Mouse (Mus musculus): Measurements from ENCODE around the gene Klhdc1. TPM values are rescaled to one million over a fixed set of nuclear protein-coding genes. Genes with fewer than 3 reads are reported as not detected.
A peak's percentile ranks its signal among the peaks of the same experiment; 100 is the strongest.

The Klhdc1 gene
- total and polyA plus RNA-seq, 2 experiments from 2014 or later: 6.5 to 23.6 TPM

- no peak overlapping the region for H3K9ac ChIP-seq (replicated peaks; ENCODE audit: low read length)
- H3K4me1 ChIP-seq (ENCODE audit: insufficient read depth, low read length): peaks cover 10% of the 10 kb centered on the region; the same call in 1 of the 2 replicates
- no peak for TF ChIP-seq CTCF (IDR thresholded peaks at IDR 0.05; ENCODE audit: low read depth)
- no peak overlapping the region for H3K4me3 ChIP-seq (ENCODE audit: low read length)
- no peaks in the 10 kb centered on the region for H3K9me3 ChIP-seq (ENCODE audit: low read length)
- 0 out of 2 replicates have a peak, but pooled peaks cover 3% of the 10 kb centered on the region for H3K36me3 ChIP-seq (ENCODE audit: insufficient read depth, low read length)
- H3K27me3 ChIP-seq (ENCODE audit: insufficient read depth, low read length): no peaks in the 10 kb centered on the region
- H3K4me2 ChIP-seq (ENCODE audit: low read depth, low read length): peak overlapping the region; percentile 67; the same call in 1 of the 2 replicates
- DNase-seq (ENCODE audit: low spot score) (no peak), ATAC-seq (no peak)
- H3K27ac ChIP-seq: no peak overlapping the region
Measured at GRCm38 (mm10) chr12:69198985-69199384, 42.0 kb upstream of the Klhdc1 start.

DNA sequence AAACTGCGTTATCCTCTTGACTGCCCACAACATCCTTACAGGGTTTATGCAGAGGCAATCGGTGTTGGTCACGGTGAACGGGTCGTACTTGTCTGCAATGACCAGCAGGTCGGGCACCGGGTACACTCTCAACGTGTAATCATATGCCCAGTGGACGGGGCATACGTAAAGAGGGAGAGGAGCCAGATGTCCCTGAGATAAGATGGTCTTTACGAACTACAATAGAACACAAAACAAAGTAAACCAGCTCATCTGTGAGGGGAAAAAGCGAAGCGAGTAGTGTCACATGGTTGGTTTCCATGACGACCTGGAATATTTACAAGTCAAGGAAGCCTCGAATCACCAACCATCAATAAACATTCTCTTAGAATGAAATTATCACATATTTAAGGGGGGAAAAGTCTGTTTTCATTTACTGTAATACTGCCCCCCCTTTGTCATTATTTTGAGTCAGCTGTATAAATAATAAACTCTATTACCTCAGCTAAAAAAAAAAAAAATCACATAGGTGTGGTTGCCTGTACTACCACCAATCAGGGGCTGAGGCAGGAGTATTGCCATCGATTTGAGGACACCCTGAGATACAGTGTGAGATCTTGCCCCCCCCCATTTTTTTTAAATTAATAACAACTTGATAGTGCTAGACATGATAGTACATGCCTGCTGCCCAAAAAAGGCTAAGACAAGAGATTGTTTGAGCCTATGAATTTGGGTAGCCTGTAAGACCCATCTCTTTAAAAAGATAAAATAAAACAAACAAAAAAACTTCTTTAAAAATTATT lies 36.7 kb upstream of the Klhdc1 start, which contains the start of gene Gm49384:
Gene Gm49384, minus strand, starts transcription at position 216 of the 782 bp plus-strand sequence.
- no peak within 1 kb of the TSS for H3K27ac ChIP-seq
- H3K4me3 ChIP-seq (ENCODE audit: low read length): no peak within 1 kb of the TSS
- H3K9ac ChIP-seq (replicated peaks; ENCODE audit: low read length): no peak within 1 kb of the TSS
- WGBS: 59% methylated on average over 16 of the region's 16 CpGs
- ATAC-seq: peak; percentile 33; the same call in 1 of the 2 replicates
- H3K36me3 ChIP-seq (ENCODE audit: insufficient read depth, low read length): 0 out of 2 replicates have a peak, but pooled peaks cover 3% of the 10 kb centered on the region
- 0 out of 2 replicates have a peak within 1 kb of the TSS, but pooled peaks have one; percentile 18 for H3K4me2 ChIP-seq (ENCODE audit: low read depth, low read length)
- no peak for TF ChIP-seq CTCF (IDR thresholded peaks at IDR 0.05; ENCODE audit: low read depth)
- H3K4me1 ChIP-seq (ENCODE audit: insufficient read depth, low read length): 0 out of 2 replicates have a peak, but pooled peaks cover under 1% of the 10 kb centered on the region
- peak; percentile 52 for DNase-seq (ENCODE audit: low spot score)
- H3K27me3 ChIP-seq (ENCODE audit: insufficient read depth, low read length): no peaks in the 10 kb centered on the region
- H3K9me3 ChIP-seq (ENCODE audit: low read length): no peaks in the 10 kb centered on the region

DNA sequence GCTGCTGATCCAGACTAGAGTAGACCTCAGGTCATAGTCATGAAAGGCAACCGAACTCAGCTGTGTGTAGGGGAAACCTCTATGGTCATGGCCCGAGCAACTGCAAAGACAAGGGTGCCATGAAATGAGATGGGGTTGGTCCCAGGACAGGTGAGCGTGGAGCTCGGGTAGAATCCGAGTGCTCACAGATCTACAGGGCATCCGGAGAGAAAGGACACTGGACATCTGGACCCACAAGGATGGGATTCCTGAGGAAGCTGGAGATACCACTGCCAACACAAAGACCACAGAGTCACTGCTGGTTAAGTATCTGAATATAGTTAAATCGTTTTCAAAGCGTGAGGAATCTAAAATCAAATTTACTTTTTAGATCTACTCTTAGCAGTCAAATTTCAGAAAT lies 33.6 kb upstream of the Klhdc1 start:
- no peak overlapping the region for H3K4me2 ChIP-seq (ENCODE audit: low read depth, low read length)
- no peaks in the 10 kb centered on the region for H3K27me3 ChIP-seq (ENCODE audit: insufficient read depth, low read length)
- no peak for DNase-seq (ENCODE audit: low spot score)
- 94% methylated on average over 8 of the region's 8 CpGs for WGBS
- H3K9me3 ChIP-seq (ENCODE audit: low read length): no peaks in the 10 kb centered on the region
- H3K27ac ChIP-seq: no peak overlapping the region
- H3K4me3 ChIP-seq (ENCODE audit: low read length): no peak overlapping the region
- 0 out of 2 replicates have a peak, but pooled peaks cover 3% of the 10 kb centered on the region for H3K36me3 ChIP-seq (ENCODE audit: insufficient read depth, low read length)
- H3K9ac ChIP-seq (replicated peaks; ENCODE audit: low read length): no peak overlapping the region
- no peak for ATAC-seq
- TF ChIP-seq CTCF (IDR thresholded peaks at IDR 0.05; ENCODE audit: low read depth): no peak
- H3K4me1 ChIP-seq (ENCODE audit: insufficient read depth, low read length): no peaks in the 10 kb centered on the region

- DNase-seq (ENCODE audit: low spot score): no peak
- H3K9me3 ChIP-seq (ENCODE audit: low read length): no peaks in the 10 kb centered on the region
- H3K4me3 ChIP-seq (ENCODE audit: low read length): no peak overlapping the region
- no peak overlapping the region for H3K4me2 ChIP-seq (ENCODE audit: low read depth, low read length)
- WGBS: 92% methylated on average over 7 of the region's 7 CpGs
- TF ChIP-seq CTCF (IDR thresholded peaks at IDR 0.05; ENCODE audit: low read depth): no peak
- ATAC-seq: no peak
- H3K27ac ChIP-seq: no peak overlapping the region
- H3K4me1 ChIP-seq (ENCODE audit: insufficient read depth, low read length): no peaks in the 10 kb centered on the region
- no peak overlapping the region for H3K9ac ChIP-seq (replicated peaks; ENCODE audit: low read length)
- H3K36me3 ChIP-seq (ENCODE audit: insufficient read depth, low read length): 0 out of 2 replicates have a peak, but pooled peaks cover 3% of the 10 kb centered on the region
- no peaks in the 10 kb centered on the region for H3K27me3 ChIP-seq (ENCODE audit: insufficient read depth, low read length)
Measured at GRCm38 (mm10) chr12:69207926-69208325, 33.0 kb upstream of the Klhdc1 start.

DNA sequence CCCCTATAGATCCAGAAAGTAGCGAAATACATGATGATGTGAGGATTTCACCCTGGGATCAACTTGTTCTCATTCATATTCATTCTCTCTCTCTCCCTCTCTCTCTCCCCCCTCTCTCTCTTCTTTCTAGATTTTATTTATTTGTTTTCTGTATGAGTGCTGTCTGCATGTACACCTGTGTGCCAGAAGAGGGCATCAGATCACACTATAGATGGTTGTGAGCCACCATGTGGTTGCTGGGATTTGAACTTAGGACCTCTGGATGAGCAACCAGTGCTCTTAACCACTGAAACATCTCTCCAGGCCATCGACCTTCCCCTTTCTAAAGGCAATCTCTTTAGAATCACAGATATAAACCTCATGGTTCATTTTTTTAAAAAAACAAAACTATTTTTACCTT lies 32.5 kb upstream of the Klhdc1 start:
- Histone ChIP-seq H3K9ac (replicated peaks; ENCODE audit: low read length) (no peak overlapping the region), H3K4me1 (ENCODE audit: insufficient read depth, low read length) (no peaks in the 10 kb centered on the region), H3K9me3 (ENCODE audit: low read length) (no peaks in the 10 kb centered on the region), H3K4me2 (ENCODE audit: low read depth, low read length) (no peak overlapping the region), H3K27ac (no peak overlapping the region), H3K27me3 (ENCODE audit: insufficient read depth, low read length) (no peaks in the 10 kb centered on the region), H3K4me3 (ENCODE audit: low read length) (no peak overlapping the region), H3K36me3 (ENCODE audit: insufficient read depth, low read length) (0 out of 2 replicates have a peak, but pooled peaks cover 3% of the 10 kb centered on the region)
- TF ChIP-seq CTCF (IDR thresholded peaks at IDR 0.05; ENCODE audit: low read depth): peak; percentile 31
- WGBS: 91% methylated on average over 2 of the region's 2 CpGs
- no peak for DNase-seq (ENCODE audit: low spot score)
- ATAC-seq: no peak

DNA sequence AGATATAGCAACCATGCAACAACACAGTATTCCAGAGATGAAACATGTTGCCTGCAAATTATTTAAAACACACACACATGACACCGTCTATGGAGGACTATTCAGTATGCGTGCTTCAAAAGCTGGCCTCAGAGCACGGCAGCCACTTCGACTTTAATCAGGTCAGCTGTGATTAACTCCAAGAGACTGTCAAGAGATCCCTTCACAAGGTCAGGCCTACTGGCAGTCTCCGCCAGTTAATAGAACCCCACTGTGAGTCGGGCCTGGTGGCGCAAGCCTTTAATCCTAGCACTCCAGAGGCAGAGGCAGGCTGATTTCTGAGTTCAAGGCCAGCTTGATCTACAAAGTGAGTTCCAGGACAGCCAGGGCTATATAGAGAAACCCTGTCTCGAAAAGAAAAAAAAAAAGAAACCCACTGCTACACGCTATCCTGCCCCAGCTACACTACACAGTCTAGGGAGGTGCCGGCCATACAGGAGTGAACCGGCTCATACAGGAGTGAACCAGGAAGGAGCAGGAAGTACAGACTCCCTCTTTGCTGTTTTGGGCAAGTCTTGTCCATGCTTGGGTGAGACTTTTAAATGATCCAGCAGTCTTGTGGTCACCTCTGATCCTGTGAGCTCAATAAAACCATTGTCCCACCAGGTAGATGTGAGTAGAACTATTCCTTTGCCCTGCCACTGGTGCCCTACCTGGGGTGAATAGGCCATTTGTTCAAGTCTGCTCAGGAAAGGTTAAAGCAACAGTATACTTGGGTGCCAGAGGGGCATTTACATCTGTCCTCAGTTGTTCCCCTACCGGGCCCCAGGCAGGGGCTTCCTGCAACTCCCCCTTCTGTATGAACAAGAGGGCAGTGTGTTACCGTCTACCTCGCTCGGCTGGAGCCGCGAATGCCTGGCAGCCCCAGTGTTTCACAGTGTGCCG lies 30.7 kb upstream of the Klhdc1 start:
- WGBS: 88% methylated on average over 18 of the region's 18 CpGs
- DNase-seq (ENCODE audit: low spot score) (no peak), ATAC-seq (no peak)
- H3K9ac ChIP-seq (replicated peaks; ENCODE audit: low read length): no peak overlapping the region
- 0 out of 2 replicates have a peak, but pooled peaks cover 3% of the 10 kb centered on the region for H3K36me3 ChIP-seq (ENCODE audit: insufficient read depth, low read length)
- no peak for TF ChIP-seq CTCF (IDR thresholded peaks at IDR 0.05; ENCODE audit: low read depth)
- no peaks in the 10 kb centered on the region for H3K27me3 ChIP-seq (ENCODE audit: insufficient read depth, low read length)
- no peak overlapping the region for H3K27ac ChIP-seq
- no peaks in the 10 kb centered on the region for H3K4me1 ChIP-seq (ENCODE audit: insufficient read depth, low read length)
- H3K4me2 ChIP-seq (ENCODE audit: low read depth, low read length): no peak overlapping the region
- H3K4me3 ChIP-seq (ENCODE audit: low read length): no peak overlapping the region
- no peaks in the 10 kb centered on the region for H3K9me3 ChIP-seq (ENCODE audit: low read length)
